Mouse (Mus musculus): ENCODE measurements around the gene B4galt7. TPM values are rescaled to one million over a fixed set of nuclear protein-coding genes. Genes with fewer than 3 reads are reported as not detected.
"Not testable (repeated sequence)": the region's sequence is repeated elsewhere in the genome, so short reads cannot be mapped to it uniquely, and the experiment has no call there.

Gene B4galt7
- 10 to 100 TPM; 11.2 to 12.2 TPM for total RNA-seq (2021)

DNA sequence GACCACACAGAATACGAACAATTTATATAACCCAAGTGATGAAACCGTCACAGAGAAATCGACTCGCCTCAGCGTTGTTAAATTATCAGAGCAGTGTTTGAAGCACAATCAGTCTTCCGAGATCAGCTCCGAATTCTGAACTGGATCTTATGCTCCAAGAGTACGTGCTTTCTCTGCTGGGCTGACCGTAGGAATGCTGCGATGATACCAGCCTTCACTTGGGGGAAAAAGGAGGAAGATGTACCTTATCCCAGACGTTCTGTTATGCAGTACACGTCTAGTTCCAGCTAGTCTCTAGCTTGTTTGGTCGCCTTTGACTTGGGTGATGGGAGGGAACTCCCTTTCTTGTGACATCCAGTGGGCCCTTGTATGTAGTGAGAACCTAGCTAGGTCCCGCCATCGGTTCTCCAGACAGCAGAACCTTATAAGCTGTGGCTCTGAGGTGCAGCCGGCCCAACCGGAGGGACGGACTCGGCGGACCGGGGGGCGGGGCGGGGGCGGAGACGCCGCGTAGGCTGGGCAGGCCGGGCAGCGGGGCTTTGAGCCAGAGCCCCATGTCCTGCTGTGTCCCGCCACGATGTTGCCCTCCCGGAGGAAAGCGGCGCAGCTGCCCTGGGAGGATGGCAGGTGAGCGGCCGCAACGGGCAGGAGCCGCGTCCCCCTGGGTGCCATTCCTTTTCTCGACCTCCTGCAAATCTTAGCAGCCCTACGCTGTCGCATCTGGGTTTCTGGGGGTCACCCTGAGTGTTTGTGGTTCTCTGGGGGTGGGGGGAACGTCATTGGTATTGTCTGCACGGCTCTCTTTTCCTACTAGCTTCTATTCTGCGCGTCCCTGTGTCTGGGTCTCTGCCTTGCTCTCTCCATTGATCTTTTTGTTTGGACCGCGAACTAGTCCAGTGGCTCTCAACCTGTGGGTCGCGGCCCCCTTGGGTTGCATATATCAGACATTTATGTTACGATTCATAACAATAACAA lies at the start of gene B4galt7:
Gene B4galt7, plus strand, starts transcription at position 331 of the 975 bp plus-strand sequence.
- intact Hi-C loops (cut with DNase I), result loop anchor here (1.0 kb wide), 1 partner anchor 128 kb away; no protein-coding TSS in a partner anchor
- DNase-seq, result peak; percentile 91 to 92

GRCm38 (mm10) chr13:55555921-55556320 lies 43.8 kb upstream of the B4galt7 start:
- intact Hi-C loops (cut with DNase I), result no loop called here
- DNase-seq, result no peak

DNA sequence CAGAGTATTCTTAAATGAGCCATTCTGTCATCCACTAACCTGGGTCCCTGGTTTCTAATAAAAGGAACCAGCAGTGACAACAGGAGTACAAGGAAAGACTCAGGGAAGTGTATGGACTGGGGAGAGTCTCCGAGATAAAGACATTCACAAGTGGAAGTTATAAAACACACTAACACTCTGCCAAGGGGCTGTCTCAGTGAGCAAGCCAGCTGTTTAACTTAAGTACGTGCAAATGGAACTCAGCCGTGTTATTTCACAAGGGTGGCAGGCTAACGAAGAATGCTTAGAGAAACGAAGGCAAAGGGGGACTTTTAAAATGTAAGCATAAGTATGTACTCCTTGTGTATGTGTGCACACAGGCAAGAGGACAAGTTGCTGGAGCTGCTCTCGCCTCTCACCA lies 42.2 kb upstream of the B4galt7 start:
- no peak for DNase-seq
- intact Hi-C loops (cut with DNase I), result no loop called here

GRCm38 (mm10) chr13:55563266-55563879 lies 36.3 kb upstream of the B4galt7 start:
- intact Hi-C loops (cut with DNase I), result no loop called here
- DNase-seq, result no peak

DNA sequence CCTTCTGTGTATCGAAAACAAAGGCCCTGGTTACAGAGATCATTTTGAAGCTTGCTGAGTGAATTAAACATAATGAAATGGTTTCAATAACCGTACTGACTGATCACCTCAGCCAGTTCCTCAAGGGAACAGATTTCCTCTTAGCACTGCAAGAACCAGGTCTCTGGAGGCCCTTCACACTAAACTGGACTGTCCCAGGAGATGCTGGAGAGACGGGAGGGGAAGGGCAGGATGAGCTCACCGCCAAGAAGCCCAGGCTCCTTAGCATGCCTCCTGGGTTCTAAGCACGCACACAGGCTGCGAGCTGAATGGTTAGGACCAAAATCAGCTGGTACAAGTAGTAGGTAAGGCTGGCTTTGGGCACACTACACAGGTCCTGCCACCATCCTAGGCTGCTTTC lies 32.7 kb upstream of the B4galt7 start:
- DNase-seq, result no peak
- intact Hi-C loops (cut with DNase I), result no loop called here

- intact Hi-C loops (cut with DNase I), result no loop called here
- DNase-seq, result no peak
Measured at GRCm38 (mm10) chr13:55567949-55568348, 31.7 kb upstream of the B4galt7 start.

DNA sequence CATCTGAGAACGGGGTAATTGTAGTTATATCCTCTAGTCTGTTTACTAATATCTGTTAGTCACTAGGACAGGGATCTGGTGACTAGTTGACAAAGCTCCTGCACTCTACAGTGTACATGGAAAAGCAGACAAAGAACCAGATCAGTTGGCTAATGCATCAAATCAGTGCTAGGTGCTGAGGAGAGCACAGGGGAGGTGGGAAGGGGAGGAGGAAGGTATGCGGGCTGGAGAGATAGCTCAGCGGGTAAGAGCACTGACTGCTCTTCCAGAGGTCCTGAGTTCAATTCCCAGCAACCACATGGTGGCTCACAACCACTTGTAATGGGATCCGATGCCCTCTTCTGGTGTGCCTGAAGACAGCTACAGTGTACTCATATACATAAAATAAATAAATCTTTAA lies 31.2 kb upstream of the B4galt7 start:
- intact Hi-C loops (cut with DNase I); DNase-seq: not testable (repeated sequence)

GRCm38 (mm10) chr13:55569726-55570285 lies 29.9 kb upstream of the B4galt7 start:
- intact Hi-C loops (cut with DNase I), result loop anchor here (2.0 kb wide), 1 partner anchor 31 kb away; no protein-coding TSS in a partner anchor
- DNase-seq, result peak; percentile 17 to 38

GRCm38 (mm10) chr13:55570286-55570973 lies 29.3 kb upstream of the B4galt7 start:
- peak; percentile 54 to 60 for DNase-seq
- intact Hi-C loops (cut with DNase I), result loop anchor here (2.0 kb wide), 1 partner anchor 32 kb away; no protein-coding TSS in a partner anchor

GRCm38 (mm10) chr13:55571027-55571751 lies 28.5 kb upstream of the B4galt7 start, which contains the start of gene Fam193b:
Gene Fam193b, minus strand, starts transcription at chr13:55571120.
- intact Hi-C loops (cut with DNase I), result loop anchor here (2.0 kb wide), 1 partner anchor 32 kb away; no protein-coding TSS in a partner anchor
- peak; percentile 96 to 98 for DNase-seq

DNA sequence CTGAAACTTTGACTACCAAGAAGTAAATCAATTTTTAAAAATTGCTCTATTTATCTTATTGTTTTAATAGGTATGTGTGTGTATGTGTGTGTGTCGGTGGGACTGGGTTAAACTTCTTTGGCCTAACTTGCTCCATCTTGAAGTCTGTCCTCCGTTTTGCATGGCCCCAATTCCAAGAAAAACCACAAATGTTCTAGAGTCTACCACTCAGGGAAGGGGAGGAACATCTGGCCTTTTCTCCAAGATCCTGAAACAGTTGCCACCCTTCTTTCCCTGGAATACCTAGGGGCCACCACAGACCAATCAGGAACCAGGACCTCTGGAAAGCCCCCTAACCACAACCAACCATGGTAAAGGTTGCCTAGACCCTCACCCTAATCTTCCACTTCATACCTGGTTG lies 27.7 kb upstream of the B4galt7 start:
- intact Hi-C loops (cut with DNase I), result loop anchor here (2.0 kb wide), 1 partner anchor 33 kb away; no protein-coding TSS in a partner anchor
- DNase-seq, result no peak

GRCm38 (mm10) chr13:55573432-55573831 lies 26.3 kb upstream of the B4galt7 start, which contains the start of gene Tmed9:
Gene Tmed9, plus strand, starts transcription at chr13:55573732.
- intact Hi-C loops (cut with DNase I), result no loop called here
- no peak for DNase-seq

- intact Hi-C loops (cut with DNase I), result no loop called here
- DNase-seq, result no peak
Measured at GRCm38 (mm10) chr13:55574321-55574720, 25.4 kb upstream of the B4galt7 start.

DNA sequence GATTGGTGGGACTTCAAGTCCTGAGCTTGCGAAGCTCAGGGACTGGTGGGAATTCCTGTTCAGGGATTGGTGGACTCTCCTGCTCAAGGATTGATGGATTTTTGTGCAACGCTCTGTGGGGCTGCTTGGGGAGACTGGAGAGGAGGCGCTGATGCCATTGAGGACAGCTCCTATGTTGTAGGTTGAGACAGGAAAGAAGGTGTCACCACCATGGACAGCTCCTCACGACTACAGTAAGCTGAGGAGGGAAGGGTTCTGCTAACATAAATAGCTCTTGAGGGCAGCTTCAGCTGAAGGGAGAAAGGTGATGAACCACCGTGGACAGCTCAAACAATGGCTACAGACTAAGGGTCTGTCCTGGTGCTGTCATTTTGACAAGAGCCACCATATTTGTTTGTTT lies 23.8 kb upstream of the B4galt7 start:
- DNase-seq, result no peak
- intact Hi-C loops (cut with DNase I), result no loop called here

- DNase-seq; intact Hi-C loops (cut with DNase I): not testable (repeated sequence)
Measured at GRCm38 (mm10) chr13:55576872-55577271, 22.8 kb upstream of the B4galt7 start.

GRCm38 (mm10) chr13:55578086-55578485 lies 21.6 kb upstream of the B4galt7 start:
- DNase-seq, result no peak
- intact Hi-C loops (cut with DNase I), result no loop called here

- DNase-seq, result no peak
- intact Hi-C loops (cut with DNase I), result no loop called here
Measured at GRCm38 (mm10) chr13:55591961-55592490, 7.7 kb upstream of the B4galt7 start.

DNA sequence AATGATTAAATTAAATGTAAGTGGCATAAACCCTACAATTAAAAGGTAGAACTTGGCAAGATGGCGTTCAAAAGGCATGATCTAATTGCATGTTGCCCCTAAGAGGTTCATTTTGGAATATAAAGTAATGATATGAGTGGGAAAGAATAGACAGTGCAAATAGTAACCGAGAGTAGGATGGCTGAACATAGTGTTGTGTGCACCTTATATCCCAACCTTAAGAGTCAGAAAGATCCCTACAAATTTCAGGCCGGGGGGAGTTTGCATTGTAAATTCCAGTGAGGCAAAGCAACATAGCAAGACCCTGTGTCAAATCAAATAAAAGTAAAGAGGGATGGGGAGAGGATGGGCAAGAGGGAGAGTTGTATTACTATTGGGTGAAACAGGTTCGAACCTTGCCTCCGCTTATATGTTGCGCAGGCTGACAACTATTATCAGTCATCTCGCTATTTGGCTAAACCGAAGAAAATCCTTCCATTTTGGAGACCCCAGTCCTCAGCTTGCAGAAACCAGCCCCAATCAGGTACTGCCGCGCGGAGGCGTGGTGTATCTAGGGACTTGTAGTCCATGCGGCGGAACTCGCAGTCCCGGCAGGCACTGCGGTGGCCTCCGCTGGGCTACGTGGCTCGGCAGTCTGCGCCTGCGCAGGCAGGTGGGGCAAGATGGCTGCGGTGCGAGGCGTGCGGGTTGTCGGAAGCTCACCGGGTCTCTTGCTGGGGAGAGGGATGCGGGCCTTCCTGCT lies 7.0 kb upstream of the B4galt7 start:
- intact Hi-C loops (cut with DNase I), result no loop called here
- DNase-seq, result peak; percentile 97

GRCm38 (mm10) chr13:55593254-55593747 lies 6.4 kb upstream of the B4galt7 start:
- intact Hi-C loops (cut with DNase I), result no loop called here
- no peak for DNase-seq
